Mouse (Mus musculus): Measurements from ENCODE around the gene Dll1.

Gene Dll1

DNA sequence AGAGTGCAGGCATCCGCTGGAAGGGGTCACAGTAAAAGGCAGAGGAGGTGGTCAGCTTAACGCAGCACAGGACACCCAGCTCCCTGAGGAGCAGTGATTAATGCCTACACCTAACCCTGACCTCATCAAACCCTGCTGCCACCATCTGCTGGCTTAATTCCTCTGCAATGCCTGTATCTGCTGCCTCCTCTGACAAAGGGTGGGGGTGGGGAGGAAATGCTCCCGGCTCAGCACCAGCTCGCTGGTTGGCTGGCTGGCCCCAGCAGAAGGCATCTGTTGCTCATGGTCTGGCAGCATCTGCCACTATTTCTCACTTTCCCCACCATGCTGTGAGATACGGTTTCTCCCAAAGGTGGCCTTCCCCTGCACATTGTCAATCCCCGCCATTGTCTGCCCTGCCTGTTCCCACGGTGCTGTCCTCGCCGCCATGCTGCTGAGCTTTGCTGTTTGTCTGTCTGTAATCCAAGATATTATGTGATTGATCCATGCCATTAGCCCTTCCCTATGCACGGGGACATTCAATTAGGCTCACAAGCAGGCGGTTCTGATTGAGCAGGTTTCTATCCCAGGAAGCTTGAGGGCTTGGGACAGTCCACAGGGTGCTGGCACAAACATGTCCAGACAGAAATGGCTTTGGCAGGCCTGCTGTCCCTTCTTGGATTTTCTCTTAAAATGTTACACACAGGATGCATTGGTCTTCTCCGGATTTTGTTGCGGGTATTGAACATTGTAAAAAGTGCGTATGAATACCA lies 33.4 kb downstream of the Dll1 start:
- peak; percentile 91 for ATAC-seq (ENCODE audit: insufficient number of reproducible peaks, low FRiP score, low TSS enrichment)

DNA sequence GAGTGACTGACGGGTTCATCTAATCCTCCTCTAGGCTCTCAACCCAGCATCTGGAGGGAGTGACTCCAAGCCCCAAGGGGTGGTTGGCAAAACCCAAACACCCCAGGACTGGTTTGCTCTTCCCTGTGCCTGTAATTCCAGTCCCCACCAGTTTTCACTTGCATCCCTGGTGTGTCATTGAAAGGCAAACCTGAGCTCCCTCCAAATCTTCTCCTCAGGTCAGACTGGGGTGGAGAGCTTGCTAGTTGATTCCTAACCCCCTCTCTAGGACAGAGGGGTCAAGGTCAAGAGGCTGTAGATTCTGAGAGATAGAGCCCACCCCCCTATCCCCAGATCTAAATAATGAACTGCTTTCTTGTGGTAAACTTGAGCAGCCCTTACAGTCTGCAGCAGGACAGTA lies 38.8 kb downstream of the Dll1 start:
- no peak for ATAC-seq (ENCODE audit: insufficient number of reproducible peaks, low FRiP score, low TSS enrichment)

DNA sequence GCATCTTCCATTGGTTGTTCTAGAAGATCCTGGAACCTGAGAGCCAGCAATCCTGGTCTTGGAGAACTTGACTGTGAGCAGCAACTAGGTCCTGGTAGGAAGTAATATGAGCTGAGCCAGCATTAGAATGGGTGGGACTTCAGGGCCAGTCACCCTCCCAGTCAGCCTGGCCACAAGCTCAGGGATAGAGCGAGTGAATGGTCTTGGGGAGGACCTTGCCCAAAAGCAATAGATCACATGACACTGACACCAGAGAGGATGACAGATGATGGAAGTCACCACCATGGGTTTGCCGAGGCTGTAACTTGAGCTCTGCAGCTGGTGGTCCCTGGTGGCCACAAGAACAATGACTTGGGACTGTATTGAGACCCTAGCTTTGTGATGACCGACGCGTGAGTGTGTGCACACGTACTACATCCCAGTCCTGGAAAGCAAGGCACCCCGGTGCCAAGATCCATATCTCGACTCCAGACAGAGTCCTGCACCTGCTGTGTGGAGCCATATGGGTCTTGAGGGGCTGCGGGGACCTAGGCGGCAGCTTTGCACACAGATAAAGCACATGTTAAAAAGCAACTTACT lies 46.8 kb downstream of the Dll1 start:
- no peak for ATAC-seq (ENCODE audit: insufficient number of reproducible peaks, low FRiP score, low TSS enrichment)

DNA sequence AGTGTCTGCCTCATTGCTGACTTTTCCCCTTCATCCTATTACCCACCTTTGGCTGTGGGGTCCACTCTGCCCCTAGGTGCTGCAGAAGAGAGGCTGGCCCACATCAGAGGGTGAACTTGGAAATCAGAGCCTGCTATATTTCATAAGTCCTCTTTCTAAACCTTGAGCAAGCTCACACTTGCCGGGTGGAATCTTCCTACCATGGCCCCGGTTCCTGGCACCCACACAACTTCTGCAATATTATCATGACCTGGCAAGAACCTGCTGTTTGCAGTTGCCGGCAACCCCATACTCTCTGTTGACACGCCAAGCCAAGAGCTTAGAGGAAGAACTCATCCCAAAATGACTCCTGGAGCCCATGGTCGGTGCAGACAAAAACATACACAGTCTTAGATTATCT lies 49.6 kb downstream of the Dll1 start:
- no peak for ATAC-seq (ENCODE audit: insufficient number of reproducible peaks, low FRiP score, low TSS enrichment)

DNA sequence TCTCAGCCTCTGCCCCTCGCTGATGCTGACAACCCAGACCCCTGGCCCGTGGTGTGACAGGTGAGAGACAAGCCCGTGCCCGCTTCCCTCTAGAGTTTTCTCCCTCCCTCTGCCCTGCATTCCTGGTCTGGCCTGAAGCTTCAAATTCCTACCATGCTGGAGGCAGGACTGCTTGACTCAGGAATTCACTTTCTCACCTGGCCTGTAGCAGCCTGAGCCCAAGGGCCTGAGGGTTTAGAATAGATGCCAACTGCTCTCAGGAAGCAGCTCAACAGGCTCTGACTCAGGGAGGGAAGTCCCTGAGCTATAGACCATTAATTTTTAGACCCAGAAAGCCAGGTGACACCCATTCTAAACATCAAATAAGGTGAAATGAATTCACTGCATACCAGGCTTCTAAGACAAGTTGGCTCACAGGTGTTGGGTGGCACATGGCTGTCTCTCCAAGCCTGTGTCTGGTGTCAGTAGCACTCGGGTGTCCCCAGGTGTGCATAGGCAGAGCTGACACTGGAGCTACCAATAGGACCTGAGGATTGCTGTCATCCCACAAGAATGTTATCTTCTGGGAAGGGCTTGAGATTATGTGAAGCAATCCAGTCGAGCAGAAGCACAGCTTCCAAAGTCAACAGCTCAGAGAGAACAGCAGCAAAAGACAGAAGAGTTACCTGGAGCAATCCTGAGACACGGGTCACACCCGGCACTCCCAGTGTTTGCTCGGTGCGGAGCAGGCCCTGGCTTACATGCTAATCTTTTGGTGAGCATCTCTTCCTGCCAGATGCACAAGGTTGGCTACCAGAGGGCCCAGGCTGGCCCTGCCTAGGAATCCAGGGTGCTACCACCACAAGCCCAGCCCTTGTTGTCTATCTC lies 50.5 kb downstream of the Dll1 start:
- ATAC-seq (ENCODE audit: insufficient number of reproducible peaks, low FRiP score, low TSS enrichment) = no peak

DNA sequence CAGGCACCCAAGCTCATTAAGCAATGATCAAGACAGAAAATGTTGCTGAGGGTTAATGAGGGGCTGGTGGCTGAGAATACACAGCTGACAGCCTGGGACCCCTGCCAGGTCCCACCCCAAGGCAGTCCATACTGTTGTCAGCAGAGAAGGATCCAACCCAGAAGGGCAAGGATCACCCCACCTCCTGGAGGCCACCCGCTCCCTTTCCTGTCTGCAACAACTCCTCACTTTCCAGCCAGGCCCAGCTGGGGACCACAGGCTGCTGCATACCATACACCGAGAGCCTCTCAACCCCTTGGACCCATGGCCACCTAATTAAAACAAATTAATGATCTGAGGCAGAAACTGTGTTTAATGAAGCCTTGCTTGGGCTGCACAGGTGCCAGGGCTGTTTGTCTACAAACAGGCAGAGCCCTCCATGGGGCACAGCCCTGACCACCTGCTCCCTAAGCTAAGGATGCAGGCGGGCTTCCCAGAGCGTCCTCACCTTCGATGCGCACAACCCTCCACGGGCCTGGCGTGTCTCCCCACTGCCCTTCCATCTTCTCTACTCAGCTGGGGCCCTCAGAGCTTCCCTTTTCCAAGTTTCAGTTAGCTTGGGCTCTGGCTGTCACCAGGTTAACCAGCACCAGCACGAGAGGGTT lies 53.4 kb downstream of the Dll1 start:
- ATAC-seq (ENCODE audit: insufficient number of reproducible peaks, low FRiP score, low TSS enrichment) = no peak

Measured in cerebellum, adult (tissue).